Mouse (Mus musculus): ENCODE results near the gene Nudt2. TPM values are rescaled to one million over a fixed set of nuclear protein-coding genes. Genes with fewer than 3 reads are reported as not detected.
A peak's percentile ranks its signal among the peaks of the same experiment; 100 is the strongest.

Gene Nudt2
- polyA plus RNA-seq, 1 experiment from 2014 or later: 46.6 TPM

- no peak overlapping the region; the same call in 1 of the 2 replicates for H3K27ac ChIP-seq
Measured at GRCm38 (mm10) chr4:41470684-41471383, 5.9 kb downstream of the Nudt2 start.

GRCm38 (mm10) chr4:41471384-41471689 is 6.4 kb downstream of the Nudt2 start:
- no peak for ATAC-seq (ENCODE audit: low FRiP score, low read depth)
- Histone ChIP-seq H3K4me2 (replicated peaks) (no peak overlapping the region), H3K27ac (no peak overlapping the region; the same call in 1 of the 2 replicates), H3K27me3 (no peaks in the 10 kb centered on the region), H3K9me3 (no peaks in the 10 kb centered on the region), H3K4me1 (peaks cover 23% of the 10 kb centered on the region), H3K36me3 (peaks cover 4% of the 10 kb centered on the region; the same call in 1 of the 2 replicates), H3K9ac (peak overlapping the region; percentile 1; the same call in 1 of the 2 replicates), H3K4me3 (no peak overlapping the region)
- WGBS: 89% methylated on average over 1 of the region's 1 CpGs

More at GRCm38 (mm10) chr4:41470684-41471383, 5.9 kb downstream of the Nudt2 start:
- no peaks in the 10 kb centered on the region for H3K9me3 ChIP-seq
- H3K9ac ChIP-seq: peak overlapping the region; percentile 1; the same call in 1 of the 2 replicates
- H3K4me3 ChIP-seq: no peak overlapping the region
- no peak for ATAC-seq (ENCODE audit: low FRiP score, low read depth)
- peaks cover 4% of the 10 kb centered on the region; the same call in 1 of the 2 replicates for H3K36me3 ChIP-seq
- WGBS: 43% methylated on average over 5 of the region's 5 CpGs
- H3K4me1 ChIP-seq: peaks cover 23% of the 10 kb centered on the region
- H3K4me2 ChIP-seq (replicated peaks): 0 out of 2 replicates have a peak overlapping the region, but pooled peaks have one; percentile 11
- no peaks in the 10 kb centered on the region for H3K27me3 ChIP-seq

GRCm38 (mm10) chr4:41477648-41478160 is 12.8 kb downstream of the Nudt2 start:
- no peak for ATAC-seq (ENCODE audit: low FRiP score, low read depth)

GRCm38 (mm10) chr4:41478751-41479455 is 14.0 kb downstream of the Nudt2 start:
- H3K9me3 ChIP-seq: 0 out of 2 replicates have a peak, but pooled peaks cover 3% of the 10 kb centered on the region
- H3K9ac ChIP-seq: no peak overlapping the region
- peaks cover 19% of the 10 kb centered on the region for H3K4me1 ChIP-seq
- H3K4me2 ChIP-seq (replicated peaks): no peak overlapping the region
- H3K27me3 ChIP-seq: peaks cover 20% of the 10 kb centered on the region
- peak; percentile 28; the same call in 1 of the 2 replicates for ATAC-seq (ENCODE audit: low FRiP score, low read depth)
- no peak overlapping the region; the same call in 1 of the 2 replicates for H3K27ac ChIP-seq
- H3K4me3 ChIP-seq: no peak overlapping the region
- 68% methylated on average over 4 of the region's 4 CpGs for WGBS
- H3K36me3 ChIP-seq: peaks cover 16% of the 10 kb centered on the region; the same call in 1 of the 2 replicates

More at GRCm38 (mm10) chr4:41477648-41478160, 12.8 kb downstream of the Nudt2 start:
- no peaks in the 10 kb centered on the region for H3K9me3 ChIP-seq
- WGBS: 79% methylated on average over 9 of the region's 9 CpGs
- no peak overlapping the region for H3K9ac ChIP-seq
- H3K4me1 ChIP-seq: peaks cover 19% of the 10 kb centered on the region
- H3K4me2 ChIP-seq (replicated peaks): no peak overlapping the region
- peaks cover 13% of the 10 kb centered on the region for H3K27me3 ChIP-seq
- H3K36me3 ChIP-seq: peaks cover 20% of the 10 kb centered on the region; the same call in 1 of the 2 replicates
- no peak overlapping the region for H3K4me3 ChIP-seq
- no peak overlapping the region for H3K27ac ChIP-seq

GRCm38 (mm10) chr4:41479456-41479804 is 14.5 kb downstream of the Nudt2 start:
- Histone ChIP-seq H3K9me3 (0 out of 2 replicates have a peak, but pooled peaks cover 3% of the 10 kb centered on the region), H3K36me3 (peaks cover 16% of the 10 kb centered on the region; the same call in 1 of the 2 replicates), H3K4me1 (peaks cover 19% of the 10 kb centered on the region), H3K4me3 (no peak overlapping the region), H3K4me2 (replicated peaks) (no peak overlapping the region), H3K27me3 (peaks cover 20% of the 10 kb centered on the region), H3K9ac (no peak overlapping the region), H3K27ac (peak overlapping the region; percentile 2; the same call in 1 of the 2 replicates)
- no peak for ATAC-seq (ENCODE audit: low FRiP score, low read depth)
- WGBS: 35% methylated on average over 1 of the region's 1 CpGs

- peaks cover 16% of the 10 kb centered on the region; the same call in 1 of the 2 replicates for H3K36me3 ChIP-seq
- H3K27ac ChIP-seq: no peak overlapping the region
- H3K4me2 ChIP-seq (replicated peaks): no peak overlapping the region
- H3K9me3 ChIP-seq: 0 out of 2 replicates have a peak, but pooled peaks cover 3% of the 10 kb centered on the region
- no peak overlapping the region for H3K4me3 ChIP-seq
- no peak for ATAC-seq (ENCODE audit: low FRiP score, low read depth)
- peaks cover 19% of the 10 kb centered on the region for H3K4me1 ChIP-seq
- no peak overlapping the region for H3K9ac ChIP-seq
- 82% methylated on average over 8 of the region's 8 CpGs for WGBS
- peaks cover 20% of the 10 kb centered on the region for H3K27me3 ChIP-seq
Measured at GRCm38 (mm10) chr4:41480254-41480653, 15.3 kb downstream of the Nudt2 start.

GRCm38 (mm10) chr4:41481601-41482017 is 16.7 kb downstream of the Nudt2 start:
- H3K27me3 ChIP-seq: peaks cover 20% of the 10 kb centered on the region
- ATAC-seq (ENCODE audit: low FRiP score, low read depth): peak; percentile 79
- peaks cover 16% of the 10 kb centered on the region; the same call in 1 of the 2 replicates for H3K36me3 ChIP-seq
- H3K4me2 ChIP-seq (replicated peaks): peak overlapping the region; percentile 38
- WGBS: 7% methylated on average over 6 of the region's 6 CpGs
- H3K9me3 ChIP-seq: peaks cover 8% of the 10 kb centered on the region
- H3K9ac ChIP-seq: 0 out of 2 replicates have a peak overlapping the region, but pooled peaks have one; percentile 8
- peak overlapping the region; percentile 69; the same call in 1 of the 2 replicates for H3K27ac ChIP-seq
- H3K4me1 ChIP-seq: peaks cover 19% of the 10 kb centered on the region
- no peak overlapping the region for H3K4me3 ChIP-seq

- Histone ChIP-seq H3K9me3 (no peaks in the 10 kb centered on the region), H3K4me1 (peaks cover 8% of the 10 kb centered on the region), H3K4me3 (no peak overlapping the region), H3K27me3 (peaks cover 55% of the 10 kb centered on the region), H3K36me3 (no peaks in the 10 kb centered on the region), H3K27ac (no peak overlapping the region), H3K9ac (no peak overlapping the region), H3K4me2 (replicated peaks) (no peak overlapping the region)
- 82% methylated on average over 7 of the region's 7 CpGs for WGBS
- no peak for ATAC-seq (ENCODE audit: low FRiP score, low read depth)
Measured at GRCm38 (mm10) chr4:41492951-41493350, 28.0 kb downstream of the Nudt2 start.

- Histone ChIP-seq H3K4me2 (replicated peaks) (no peak overlapping the region), H3K4me3 (no peak overlapping the region), H3K27me3 (peaks cover 60% of the 10 kb centered on the region), H3K4me1 (peaks cover 14% of the 10 kb centered on the region), H3K9ac (no peak overlapping the region), H3K9me3 (no peaks in the 10 kb centered on the region), H3K27ac (no peak overlapping the region), H3K36me3 (no peaks in the 10 kb centered on the region)
- 85% methylated on average over 3 of the region's 3 CpGs for WGBS
- no peak for ATAC-seq (ENCODE audit: low FRiP score, low read depth)
Measured at GRCm38 (mm10) chr4:41493464-41494116, 28.6 kb downstream of the Nudt2 start.

- 42% methylated on average over 3 of the region's 3 CpGs for WGBS
- Histone ChIP-seq H3K4me1 (peaks cover 21% of the 10 kb centered on the region), H3K36me3 (no peaks in the 10 kb centered on the region), H3K4me2 (replicated peaks) (no peak overlapping the region), H3K9ac (no peak overlapping the region), H3K9me3 (no peaks in the 10 kb centered on the region), H3K4me3 (no peak overlapping the region), H3K27ac (no peak overlapping the region), H3K27me3 (peaks cover 68% of the 10 kb centered on the region)
- ATAC-seq (ENCODE audit: low FRiP score, low read depth): no peak
Measured at GRCm38 (mm10) chr4:41494378-41494777, 29.4 kb downstream of the Nudt2 start.

GRCm38 (mm10) chr4:41495076-41495475 is 30.1 kb downstream of the Nudt2 start:
- 77% methylated on average over 4 of the region's 4 CpGs for WGBS
- no peak overlapping the region for H3K27ac ChIP-seq
- H3K4me2 ChIP-seq (replicated peaks): no peak overlapping the region
- no peaks in the 10 kb centered on the region for H3K9me3 ChIP-seq
- H3K4me1 ChIP-seq: peaks cover 21% of the 10 kb centered on the region
- H3K36me3 ChIP-seq: no peaks in the 10 kb centered on the region
- no peak overlapping the region for H3K9ac ChIP-seq
- H3K4me3 ChIP-seq: no peak overlapping the region
- ATAC-seq (ENCODE audit: low FRiP score, low read depth): no peak
- peaks cover 75% of the 10 kb centered on the region for H3K27me3 ChIP-seq
